Mouse (Mus musculus) kidney, embryonic 14.5 days (tissue): ENCODE data around the gene Bckdha. TPM values are rescaled to one million over a fixed set of nuclear protein-coding genes. Genes with fewer than 3 reads are reported as not detected.
A peak's percentile ranks its signal among the peaks of the same experiment; 100 is the strongest.

Source experiments
- ATAC-seq: fragments of 200-750 bp; cut with Nextera tagmentation; 2 replicates; pipeline ENCODE4 v1.8.0; 2017; ENCODE audit warnings: moderate number of reproducible peaks, mild to moderate bottlenecking, moderate TSS enrichment, moderate library complexity; ENCODE audit not compliant: low FRiP score, low TSS enrichment
- H3K27ac ChIP-seq: fragments of 300-500 bp; sonication (generic); 2 replicates; pipeline ENCODE4 v1.5.1; 2014; ENCODE audit warnings: low read depth, mild to moderate bottlenecking, low read length, moderate library complexity, mixed read lengths
- H3K27me3 ChIP-seq: fragments of 300-500 bp; sonication (generic); 2 replicates; pipeline ENCODE4 v1.6.1; 2014; ENCODE audit warnings: mild to moderate bottlenecking, low read length; ENCODE audit not compliant: control insufficient read depth, insufficient read depth
- H3K36me3 ChIP-seq: fragments of 300-500 bp; sonication (generic); 2 replicates; pipeline ENCODE4 v1.6.1; 2014; ENCODE audit warnings: low read length, mixed read lengths; ENCODE audit not compliant: control insufficient read depth, insufficient read depth
- H3K4me1 ChIP-seq: fragments of 300-500 bp; sonication (generic); 2 replicates; pipeline ENCODE4 v1.6.1; 2014; ENCODE audit warnings: low read length, mixed read lengths; ENCODE audit not compliant: control insufficient read depth, insufficient read depth
- H3K4me2 ChIP-seq: fragments of 300-500 bp; sonication (generic); replicated peaks from 2 replicates; pipeline ENCODE4 v1.6.1; 2014; ENCODE audit warnings: low read depth, mild to moderate bottlenecking, low read length
- H3K4me3 ChIP-seq: fragments of 300-500 bp; sonication (generic); 2 replicates; pipeline ENCODE4 v1.5.1; 2014; ENCODE audit warnings: mild to moderate bottlenecking, low read length
- H3K9ac ChIP-seq: fragments of 300-500 bp; sonication (generic); 2 replicates; pipeline ENCODE4 v1.6.1; 2014; ENCODE audit warnings: low read depth, mild to moderate bottlenecking, low read length, moderate library complexity
- H3K9me3 ChIP-seq: fragments of 300-500 bp; sonication (generic); 2 replicates; pipeline ENCODE4 v1.6.1; 2016; ENCODE audit warnings: low read length; ENCODE audit not compliant: control insufficient read depth
- WGBS: fragments of 180-500 bp; shearing (Covaris S2); extraction: QIAGEN DNeasy Blood & Tissue Kit; methylation state at CpG from one replicate; pipeline ENCODE4 v1.1.7; 2014; 5-methylcytosine and 5-hydroxymethylcytosine counted together
- polyA plus RNA-seq: library from polyadenylated mRNA; unstranded; fragments of >200 nt; fragmentation: Nextera tagmentation; extraction: Ambion mirVana; gene quantifications from 2 replicates; pipeline ENCODE4 v1.2.1, GENCODE M21; 2014

The Bckdha gene
- polyA plus RNA-seq, 1 experiment from 2014 or later = 60.6 TPM

DNA sequence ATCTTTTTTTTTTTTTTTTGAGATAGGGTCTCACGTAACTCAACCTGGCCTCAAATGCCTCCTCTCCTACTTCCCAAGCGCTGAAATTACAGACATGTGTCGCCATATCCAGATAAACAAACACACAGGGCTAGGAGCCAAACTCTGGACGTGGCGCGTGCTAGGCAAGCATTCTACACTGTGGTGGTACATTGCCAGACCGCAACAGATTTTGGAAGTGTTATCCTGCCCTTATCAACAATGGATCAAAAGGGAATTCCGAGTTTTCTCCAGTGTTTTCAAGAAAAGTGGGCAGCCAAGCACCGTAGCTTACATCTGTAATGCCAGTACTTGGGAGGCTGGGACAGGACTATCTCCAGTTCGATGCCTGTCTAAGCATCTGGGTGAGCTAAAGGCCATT, 996 bp downstream of the Bckdha start:
- no peak overlapping the region for H3K27ac ChIP-seq
- 35% methylated on average over 10 of the region's 10 CpGs for WGBS
- ATAC-seq = no peak
- no peaks in the 10 kb centered on the region for H3K27me3 ChIP-seq
- peak overlapping the region; percentile 82 for H3K4me2 ChIP-seq
- H3K9me3 ChIP-seq = no peaks in the 10 kb centered on the region
- H3K4me1 ChIP-seq = peaks cover 10% of the 10 kb centered on the region; the same call in 1 of the 2 replicates
- peak overlapping the region; percentile 70 for H3K4me3 ChIP-seq
- H3K36me3 ChIP-seq = peaks cover 5% of the 10 kb centered on the region; the same call in 1 of the 2 replicates
- peak overlapping the region; percentile 74; the same call in 1 of the 2 replicates for H3K9ac ChIP-seq

DNA sequence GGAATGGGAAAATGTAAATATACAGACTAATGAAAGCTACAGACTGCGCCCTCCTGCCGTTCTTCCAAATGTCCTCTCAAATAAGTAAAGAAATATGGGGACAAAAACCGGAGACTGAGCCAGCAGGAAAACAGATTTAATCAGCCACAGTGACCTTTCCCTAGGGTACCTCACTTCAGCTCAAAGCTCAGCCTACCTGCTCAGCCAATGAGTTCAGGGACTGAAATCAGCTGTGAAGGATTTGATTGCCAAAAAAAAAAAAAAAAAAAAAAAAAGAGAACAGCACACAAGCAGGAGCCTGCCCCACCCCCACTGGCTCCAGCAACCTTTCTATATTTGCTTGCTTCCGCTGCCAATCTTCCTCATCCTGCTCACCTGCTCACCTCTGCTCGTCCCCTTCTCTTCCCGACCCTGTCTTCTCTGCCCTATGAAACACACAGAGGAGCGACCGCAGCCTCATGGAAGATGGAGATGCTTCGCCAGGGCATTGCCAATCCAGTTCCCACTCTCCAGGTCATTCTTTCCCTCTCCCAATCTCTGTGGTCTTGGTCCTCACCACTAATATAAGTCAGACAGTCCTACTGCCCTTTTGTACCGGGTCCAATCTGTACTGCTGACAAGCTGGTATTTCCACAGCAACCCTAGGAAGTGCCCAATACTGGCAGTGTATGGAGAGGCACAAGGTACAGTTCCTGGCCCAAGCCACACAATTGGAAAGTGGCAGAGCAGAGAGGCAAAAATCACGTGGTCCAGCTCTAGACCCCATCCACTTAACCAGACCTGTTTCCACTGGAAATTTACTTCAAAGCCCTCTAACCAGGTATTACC, 3.0 kb downstream of the Bckdha start:
- Histone ChIP-seq H3K9me3 (no peaks in the 10 kb centered on the region), H3K4me1 (peaks cover 10% of the 10 kb centered on the region; the same call in 1 of the 2 replicates), H3K4me2 (no peak overlapping the region), H3K27me3 (no peaks in the 10 kb centered on the region), H3K36me3 (no peaks in the 10 kb centered on the region), H3K27ac (no peak overlapping the region), H3K9ac (no peak overlapping the region), H3K4me3 (no peak overlapping the region)
- ATAC-seq = no peak
- WGBS = 86% methylated on average over 11 of the region's 11 CpGs

DNA sequence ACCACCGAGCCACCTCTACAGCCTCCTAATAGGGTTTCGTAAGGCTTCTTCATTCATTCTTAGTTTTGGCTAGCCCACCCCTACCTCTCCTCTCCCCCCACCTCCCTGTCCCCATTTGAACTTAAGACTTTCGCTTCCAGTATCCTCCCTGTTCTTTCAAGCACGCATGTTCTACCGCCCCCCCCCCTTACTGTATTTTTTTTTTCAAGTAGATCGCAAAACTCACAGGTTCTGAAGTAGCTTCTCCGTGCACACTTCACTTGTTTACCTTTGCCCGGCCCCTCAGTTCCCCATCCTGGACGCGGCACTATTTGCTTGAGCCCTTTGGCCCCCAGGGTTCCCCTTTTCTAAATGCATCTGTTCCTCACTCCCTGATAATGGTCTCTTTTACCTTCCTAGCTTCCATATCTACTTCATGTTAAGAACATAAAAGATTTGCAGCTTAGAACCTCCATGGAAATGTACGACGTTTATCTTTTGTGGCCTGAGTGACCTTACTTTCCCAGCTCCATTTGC, 6.5 kb downstream of the Bckdha start:
- 83% methylated on average over 12 of the region's 12 CpGs for WGBS

DNA sequence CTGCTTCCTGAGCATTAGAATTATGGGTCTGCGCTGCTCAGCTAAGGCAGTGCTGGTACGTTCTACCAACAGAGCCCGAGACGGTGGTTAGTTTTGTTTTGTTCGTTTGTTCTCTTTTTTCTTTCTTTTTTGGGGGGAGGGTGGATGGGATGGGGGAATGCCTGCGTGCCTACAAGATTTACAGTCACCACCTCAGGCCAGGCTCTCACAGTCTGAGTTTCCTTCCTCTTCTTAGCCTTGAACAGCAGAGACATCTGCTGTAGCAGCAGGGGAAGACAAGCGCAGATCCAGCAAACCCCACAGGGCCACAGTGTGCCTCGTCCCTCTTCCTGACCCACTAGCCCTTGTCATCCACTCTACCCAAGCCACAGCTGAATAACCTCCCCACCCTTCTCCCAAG, 7.5 kb downstream of the Bckdha start:
- Histone ChIP-seq H3K27ac (no peak overlapping the region), H3K4me1 (no peaks in the 10 kb centered on the region), H3K4me3 (no peak overlapping the region), H3K9me3 (no peaks in the 10 kb centered on the region), H3K27me3 (no peaks in the 10 kb centered on the region), H3K36me3 (no peaks in the 10 kb centered on the region; the same call in 1 of the 2 replicates), H3K9ac (no peak overlapping the region), H3K4me2 (no peak overlapping the region)
- ATAC-seq = no peak
- WGBS = 90% methylated on average over 8 of the region's 8 CpGs

More for the DNA sequence above, 6.5 kb downstream of the Bckdha start:
- Histone ChIP-seq H3K27me3 (no peaks in the 10 kb centered on the region), H3K27ac (no peak overlapping the region), H3K4me2 (no peak overlapping the region), H3K4me3 (no peak overlapping the region), H3K36me3 (no peaks in the 10 kb centered on the region; the same call in 1 of the 2 replicates), H3K9me3 (no peaks in the 10 kb centered on the region), H3K9ac (no peak overlapping the region), H3K4me1 (peaks cover 2% of the 10 kb centered on the region; the same call in 1 of the 2 replicates)
- no peak for ATAC-seq

DNA sequence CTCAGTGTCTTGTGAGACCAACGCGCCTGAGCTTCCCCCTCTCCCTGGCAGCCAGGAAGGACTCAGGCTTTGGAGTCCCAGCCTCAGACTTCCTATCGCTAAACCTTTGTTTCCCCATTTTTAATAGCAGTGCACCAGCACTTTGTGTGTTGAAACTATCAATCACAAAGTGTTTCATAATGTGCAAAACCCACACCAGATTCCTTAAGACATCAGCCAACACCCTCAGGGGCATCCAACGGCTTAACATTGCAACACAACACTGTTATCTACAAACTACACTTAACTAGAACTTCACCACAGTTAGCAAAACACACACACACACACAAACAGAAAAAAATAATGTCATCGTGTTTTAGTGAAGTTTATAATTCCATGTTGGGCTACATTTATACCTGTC, 8.9 kb downstream of the Bckdha start:
- Histone ChIP-seq H3K9me3 (no peaks in the 10 kb centered on the region), H3K4me1 (no peaks in the 10 kb centered on the region), H3K36me3 (no peaks in the 10 kb centered on the region; the same call in 1 of the 2 replicates), H3K4me3 (no peak overlapping the region), H3K27ac (no peak overlapping the region), H3K9ac (no peak overlapping the region), H3K4me2 (no peak overlapping the region), H3K27me3 (no peaks in the 10 kb centered on the region)
- ATAC-seq = no peak
- WGBS = 83% methylated on average over 5 of the region's 5 CpGs

DNA sequence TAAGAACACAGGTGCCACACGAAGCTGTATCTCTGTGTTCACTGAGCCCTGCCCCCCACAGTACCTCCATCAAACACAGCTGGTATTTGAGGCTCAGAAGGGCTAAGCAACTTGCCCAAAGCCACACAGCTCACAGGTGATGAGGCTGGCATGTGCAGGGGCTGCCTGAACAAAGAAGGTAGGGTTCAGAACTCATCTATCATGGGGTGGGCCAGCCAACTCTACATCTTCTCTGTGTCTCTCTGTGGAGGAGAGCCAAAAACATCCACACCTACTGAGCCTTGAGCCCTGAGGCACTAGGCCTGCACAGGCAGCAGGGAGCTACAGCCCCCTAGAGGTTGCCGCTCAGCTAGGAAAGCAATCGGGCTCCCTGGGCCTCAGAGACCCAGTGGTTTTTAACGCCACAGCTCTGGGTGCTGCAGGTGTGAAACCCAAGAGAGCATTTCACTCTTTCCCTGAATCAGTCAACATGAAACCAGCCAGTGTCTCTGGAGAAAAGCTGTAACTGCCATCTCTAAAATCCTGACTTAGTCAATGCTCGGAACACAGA, 11.1 kb downstream of the Bckdha start:
- no peak overlapping the region for H3K9ac ChIP-seq
- no peaks in the 10 kb centered on the region; the same call in 1 of the 2 replicates for H3K36me3 ChIP-seq
- no peak overlapping the region for H3K4me2 ChIP-seq
- ATAC-seq = no peak
- 64% methylated on average over 5 of the region's 5 CpGs for WGBS
- H3K4me3 ChIP-seq = no peak overlapping the region
- H3K9me3 ChIP-seq = no peaks in the 10 kb centered on the region
- no peak overlapping the region for H3K27ac ChIP-seq
- no peaks in the 10 kb centered on the region for H3K4me1 ChIP-seq
- no peaks in the 10 kb centered on the region for H3K27me3 ChIP-seq

DNA sequence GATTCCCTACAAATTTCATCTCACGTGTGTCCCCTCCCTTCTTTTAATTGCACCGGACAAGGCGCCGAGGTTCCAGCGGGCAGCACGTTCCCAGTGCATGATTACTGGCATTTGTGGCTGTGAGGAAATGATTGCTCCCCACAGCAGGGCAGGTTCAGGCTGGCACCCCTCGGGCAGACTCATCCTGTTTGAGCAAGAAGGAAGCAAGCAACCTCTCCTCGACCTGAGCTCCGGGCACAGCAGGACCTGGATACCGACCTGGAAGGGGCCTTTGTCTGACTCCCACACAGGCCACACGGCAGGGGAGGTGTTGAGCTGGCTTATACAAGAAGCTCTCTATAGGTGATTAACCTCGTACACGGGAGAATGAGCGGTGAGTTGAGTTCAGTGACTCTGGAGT, 13.7 kb downstream of the Bckdha start:
- Histone ChIP-seq H3K9ac (peak overlapping the region; percentile 9; the same call in 1 of the 2 replicates), H3K9me3 (no peaks in the 10 kb centered on the region), H3K4me1 (no peaks in the 10 kb centered on the region), H3K36me3 (peaks cover 3% of the 10 kb centered on the region; the same call in 1 of the 2 replicates), H3K4me2 (no peak overlapping the region), H3K4me3 (no peak overlapping the region), H3K27ac (no peak overlapping the region), H3K27me3 (no peaks in the 10 kb centered on the region)
- 38% methylated on average over 14 of the region's 14 CpGs for WGBS
- 0 out of 2 replicates have a peak, but pooled peaks have one; percentile 33 for ATAC-seq

DNA sequence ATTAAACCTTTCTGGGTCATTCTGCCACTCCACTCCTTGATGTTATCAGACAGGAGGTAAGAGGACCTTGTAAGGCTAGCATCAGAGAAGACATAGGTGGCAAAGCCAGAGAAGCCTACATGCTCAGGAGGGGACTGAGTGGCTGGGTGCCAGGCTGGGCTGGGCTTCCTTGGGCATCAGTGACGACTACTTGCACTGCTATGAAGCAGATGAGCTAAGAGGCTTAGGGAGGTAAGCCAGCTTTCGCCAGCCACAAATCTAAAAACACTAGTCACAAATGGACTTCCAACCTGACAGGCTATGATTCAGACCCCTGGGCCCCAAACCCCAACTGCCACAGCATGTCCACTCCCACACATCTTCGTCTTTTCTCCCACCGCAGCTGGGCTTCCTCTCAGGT, 14.2 kb downstream of the Bckdha start:
- 25% methylated on average over 4 of the region's 4 CpGs for WGBS
- Histone ChIP-seq H3K4me3 (no peak overlapping the region), H3K27ac (no peak overlapping the region), H3K27me3 (no peaks in the 10 kb centered on the region), H3K4me2 (no peak overlapping the region), H3K9me3 (no peaks in the 10 kb centered on the region), H3K36me3 (peaks cover 3% of the 10 kb centered on the region; the same call in 1 of the 2 replicates), H3K4me1 (no peaks in the 10 kb centered on the region), H3K9ac (peak overlapping the region; percentile 9; the same call in 1 of the 2 replicates)
- ATAC-seq = no peak

DNA sequence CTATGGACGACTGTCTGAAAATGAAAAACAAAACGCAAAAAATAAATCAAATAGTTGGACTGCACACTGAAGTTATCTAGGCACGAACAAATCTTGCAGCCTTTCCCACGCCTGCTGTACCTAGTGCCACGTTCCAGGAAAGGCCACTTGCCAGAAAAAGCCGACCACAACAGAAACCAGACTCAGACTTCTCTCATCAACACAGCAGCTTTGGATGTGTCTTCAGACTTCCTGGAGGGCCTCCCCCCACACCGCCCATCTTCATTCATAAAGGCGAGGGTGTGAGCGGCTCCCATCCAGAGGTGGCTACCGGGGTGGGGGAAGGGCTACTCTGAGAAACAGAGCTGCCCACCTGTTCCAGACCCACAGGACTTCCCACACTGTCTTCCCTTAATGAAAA, 14.6 kb downstream of the Bckdha start:
- H3K9me3 ChIP-seq = no peaks in the 10 kb centered on the region
- H3K4me2 ChIP-seq = no peak overlapping the region

More for the DNA sequence above, 14.6 kb downstream of the Bckdha start:
- no peaks in the 10 kb centered on the region for H3K27me3 ChIP-seq
- H3K4me1 ChIP-seq = no peaks in the 10 kb centered on the region
- peaks cover 3% of the 10 kb centered on the region; the same call in 1 of the 2 replicates for H3K36me3 ChIP-seq
- WGBS = 77% methylated on average over 10 of the region's 10 CpGs
- H3K4me3 ChIP-seq = no peak overlapping the region
- H3K9ac ChIP-seq = no peak overlapping the region
- no peak overlapping the region for H3K27ac ChIP-seq
- ATAC-seq = no peak
